Mouse (Mus musculus): ENCODE data around the gene Klf7. TPM values are rescaled to one million over a fixed set of nuclear protein-coding genes. Genes with fewer than 3 reads are reported as not detected.

The Klf7 gene
- polyA plus RNA-seq, 1 experiment, result 6.9 TPM

DNA sequence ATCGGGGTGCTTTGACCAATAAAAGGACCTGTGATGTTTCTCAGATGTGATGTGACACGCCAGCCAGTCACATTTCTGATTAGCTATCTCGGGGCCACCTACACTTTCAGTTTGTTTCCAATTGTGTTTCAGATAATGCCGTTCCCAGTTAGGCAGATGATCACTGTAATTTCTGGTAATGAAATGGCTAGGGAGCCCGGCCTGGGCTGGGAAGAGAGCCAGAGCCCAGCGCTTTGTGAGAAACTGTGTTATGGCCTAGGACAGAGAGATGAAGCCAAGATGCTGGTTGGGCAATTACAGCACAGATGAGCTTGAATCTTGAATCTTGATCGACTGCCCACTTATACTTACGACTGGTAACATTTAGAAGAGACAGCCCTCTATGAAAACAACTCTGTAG is 122.6 kb downstream of the Klf7 start:
- DNase-seq, result no peak

DNA sequence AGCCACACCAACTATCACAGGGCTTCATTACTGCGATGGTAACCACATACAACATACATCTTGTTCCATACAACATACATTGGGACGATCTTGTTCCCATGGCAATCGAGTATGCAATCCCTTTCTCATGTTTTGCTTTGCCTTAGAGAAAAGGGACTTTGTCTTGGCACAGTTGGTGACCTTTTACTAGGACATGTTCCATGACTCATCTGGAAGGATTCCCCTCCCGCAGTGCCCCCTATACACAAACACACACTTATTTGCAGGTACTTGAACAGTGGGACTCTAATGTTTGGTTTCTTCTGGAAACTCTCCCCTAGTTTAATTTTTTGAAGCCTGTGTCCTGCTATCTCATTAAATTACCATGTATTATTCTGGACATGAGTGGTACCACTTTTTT is 123.2 kb downstream of the Klf7 start:
- 91% methylated on average over 4 of the region's 4 CpGs for WGBS

More for the DNA sequence above, 122.6 kb downstream of the Klf7 start:
- Histone ChIP-seq H3K4me3 (ENCODE audit: insufficient read depth, low read depth, low read length) (no peak overlapping the region), H3K27me3 (replicated peaks; ENCODE audit: control insufficient read depth, insufficient read depth, low read length) (no peaks in the 10 kb centered on the region), H3K27ac (ENCODE audit: insufficient read depth, low read depth, low read length) (no peak overlapping the region), H3K4me1 (ENCODE audit: control insufficient read depth, insufficient read depth, low read length) (no peaks in the 10 kb centered on the region), H3K36me3 (ENCODE audit: control insufficient read depth, insufficient read depth, low read length) (no peaks in the 10 kb centered on the region)
- TF ChIP-seq CTCF (conservative IDR thresholded peaks at IDR 0.05; ENCODE audit: insufficient read depth, insufficient read length, low read depth, low read length) (no peak), POLR2A (IDR thresholded peaks at IDR 0.05; ENCODE audit: low read depth, low read length) (no peak)
- 90% methylated on average over 8 of the region's 8 CpGs for WGBS

DNA sequence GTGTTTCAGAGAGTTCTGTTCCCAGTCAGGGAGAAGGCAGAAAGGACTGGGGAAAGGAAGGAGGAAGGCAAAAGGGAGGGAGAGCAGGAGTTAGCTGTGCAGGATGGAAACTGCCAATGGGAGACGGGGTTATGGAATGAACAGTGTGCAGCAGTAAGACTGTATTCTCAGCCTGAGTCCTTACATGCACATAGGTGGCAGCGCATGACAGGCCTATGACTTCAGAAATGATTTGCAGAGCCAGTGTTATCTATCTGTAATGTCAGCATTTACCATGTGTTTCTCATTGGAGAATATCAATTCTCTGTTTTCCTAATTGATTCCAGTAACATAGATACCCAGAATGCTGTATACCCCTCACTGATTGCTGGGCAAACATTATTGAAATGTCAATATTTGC is 123.9 kb downstream of the Klf7 start:
- no peak for TF ChIP-seq CTCF (conservative IDR thresholded peaks at IDR 0.05; ENCODE audit: insufficient read depth, insufficient read length, low read depth, low read length)
- no peak for TF ChIP-seq POLR2A (IDR thresholded peaks at IDR 0.05; ENCODE audit: low read depth, low read length)
- DNase-seq, result no peak
- 82% methylated on average over 2 of the region's 2 CpGs for WGBS
- H3K36me3 ChIP-seq (ENCODE audit: control insufficient read depth, insufficient read depth, low read length), result no peaks in the 10 kb centered on the region
- no peak overlapping the region for H3K4me3 ChIP-seq (ENCODE audit: insufficient read depth, low read depth, low read length)
- H3K4me1 ChIP-seq (ENCODE audit: control insufficient read depth, insufficient read depth, low read length), result no peaks in the 10 kb centered on the region
- H3K27ac ChIP-seq (ENCODE audit: insufficient read depth, low read depth, low read length), result no peak overlapping the region
- H3K27me3 ChIP-seq (replicated peaks; ENCODE audit: control insufficient read depth, insufficient read depth, low read length), result no peaks in the 10 kb centered on the region

More for the DNA sequence above, 123.2 kb downstream of the Klf7 start:
- no peak overlapping the region for H3K4me3 ChIP-seq (ENCODE audit: insufficient read depth, low read depth, low read length)
- no peaks in the 10 kb centered on the region for H3K27me3 ChIP-seq (replicated peaks; ENCODE audit: control insufficient read depth, insufficient read depth, low read length)
- DNase-seq, result no peak
- H3K4me1 ChIP-seq (ENCODE audit: control insufficient read depth, insufficient read depth, low read length), result no peaks in the 10 kb centered on the region
- H3K36me3 ChIP-seq (ENCODE audit: control insufficient read depth, insufficient read depth, low read length), result no peaks in the 10 kb centered on the region
- no peak overlapping the region for H3K27ac ChIP-seq (ENCODE audit: insufficient read depth, low read depth, low read length)
- TF ChIP-seq CTCF (conservative IDR thresholded peaks at IDR 0.05; ENCODE audit: insufficient read depth, insufficient read length, low read depth, low read length), result no peak
- TF ChIP-seq POLR2A (IDR thresholded peaks at IDR 0.05; ENCODE audit: low read depth, low read length), result no peak

- Histone ChIP-seq H3K27me3 (replicated peaks; ENCODE audit: control insufficient read depth, insufficient read depth, low read length) (no peaks in the 10 kb centered on the region), H3K27ac (ENCODE audit: insufficient read depth, low read depth, low read length) (no peak overlapping the region), H3K4me1 (ENCODE audit: control insufficient read depth, insufficient read depth, low read length) (no peaks in the 10 kb centered on the region), H3K36me3 (ENCODE audit: control insufficient read depth, insufficient read depth, low read length) (no peaks in the 10 kb centered on the region), H3K4me3 (ENCODE audit: insufficient read depth, low read depth, low read length) (no peak overlapping the region)
- TF ChIP-seq POLR2A (IDR thresholded peaks at IDR 0.05; ENCODE audit: low read depth, low read length) (no peak), CTCF (conservative IDR thresholded peaks at IDR 0.05; ENCODE audit: insufficient read depth, insufficient read length, low read depth, low read length) (no peak)
- WGBS, result 46% methylated on average over 4 of the region's 4 CpGs
- DNase-seq, result no peak
Measured at GRCm38 (mm10) chr1:63995828-63996227, 126.3 kb downstream of the Klf7 start.

DNA sequence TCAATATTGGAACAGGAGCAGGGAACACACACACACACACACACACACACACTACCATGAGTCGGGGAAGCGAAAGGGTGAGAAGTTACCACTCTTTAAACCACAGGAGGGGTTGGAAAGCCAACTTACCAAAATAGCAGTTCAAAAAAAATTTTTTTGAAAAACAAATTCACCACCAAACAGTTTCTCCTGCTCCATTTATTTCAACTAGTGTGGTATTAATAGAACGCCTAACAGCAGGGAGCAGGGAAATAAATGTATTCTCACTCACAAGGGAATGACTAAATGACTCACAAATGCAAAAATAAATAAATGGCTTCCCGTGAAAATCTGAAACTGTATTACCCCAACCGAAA is 127.0 kb downstream of the Klf7 start:
- no peaks in the 10 kb centered on the region for H3K4me1 ChIP-seq (ENCODE audit: control insufficient read depth, insufficient read depth, low read length)
- no peaks in the 10 kb centered on the region for H3K27me3 ChIP-seq (replicated peaks; ENCODE audit: control insufficient read depth, insufficient read depth, low read length)
- no peak for TF ChIP-seq CTCF (conservative IDR thresholded peaks at IDR 0.05; ENCODE audit: insufficient read depth, insufficient read length, low read depth, low read length)
- TF ChIP-seq POLR2A (IDR thresholded peaks at IDR 0.05; ENCODE audit: low read depth, low read length), result no peak
- H3K36me3 ChIP-seq (ENCODE audit: control insufficient read depth, insufficient read depth, low read length), result no peaks in the 10 kb centered on the region
- DNase-seq, result peak; percentile 23
- 55% methylated on average over 5 of the region's 5 CpGs for WGBS
- 0 out of 2 replicates have a peak overlapping the region, but pooled peaks have one; percentile 25 for H3K27ac ChIP-seq (ENCODE audit: insufficient read depth, low read depth, low read length)
- H3K4me3 ChIP-seq (ENCODE audit: insufficient read depth, low read depth, low read length), result no peak overlapping the region

DNA sequence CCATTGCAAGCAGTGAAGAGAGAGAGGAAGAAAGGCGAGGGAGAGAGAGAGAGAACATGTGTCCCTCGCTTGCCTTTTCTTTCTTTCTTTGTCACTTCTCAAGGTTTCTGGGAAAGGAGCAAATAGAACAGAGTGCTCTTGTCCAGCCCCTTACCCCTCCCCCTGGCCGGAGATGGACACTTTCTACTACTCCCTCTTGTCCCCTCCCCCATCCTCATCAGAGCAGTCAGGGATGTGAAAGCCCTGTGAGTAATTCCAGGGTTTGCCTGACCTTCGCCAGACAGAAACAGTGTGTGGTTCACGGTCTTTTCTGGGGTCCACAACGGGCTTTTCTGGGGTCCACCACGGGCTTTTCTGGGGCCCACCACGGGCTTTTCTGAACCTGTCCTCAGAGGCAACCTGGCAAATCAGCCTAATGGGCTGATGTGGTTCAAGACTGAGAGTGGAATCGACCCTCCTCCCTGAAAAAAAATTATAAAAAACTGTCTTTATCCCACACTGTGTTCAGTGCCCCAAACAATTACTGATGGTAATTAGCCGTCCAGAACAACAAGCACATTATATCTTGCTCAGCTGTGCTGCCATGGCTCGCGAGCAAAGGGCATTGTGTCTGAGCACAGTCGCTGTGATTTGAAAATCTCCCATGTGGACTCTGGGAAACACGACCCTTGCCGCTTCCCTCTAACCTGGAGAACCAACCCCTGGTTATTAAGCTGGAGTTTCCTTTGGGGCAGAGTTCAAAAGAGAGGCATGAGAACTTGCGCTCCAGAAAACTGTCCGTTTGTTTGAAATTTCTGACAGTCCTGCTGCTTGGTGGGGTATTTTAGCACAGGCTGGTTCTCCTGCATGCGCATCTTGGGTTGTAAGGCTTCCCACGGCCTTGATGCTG is 127.6 kb downstream of the Klf7 start:
- WGBS, result 25% methylated on average over 19 of the region's 19 CpGs
- Histone ChIP-seq H3K27ac (ENCODE audit: insufficient read depth, low read depth, low read length) (0 out of 2 replicates have a peak overlapping the region, but pooled peaks have one; percentile 25), H3K4me3 (ENCODE audit: insufficient read depth, low read depth, low read length) (no peak overlapping the region), H3K4me1 (ENCODE audit: control insufficient read depth, insufficient read depth, low read length) (no peaks in the 10 kb centered on the region), H3K36me3 (ENCODE audit: control insufficient read depth, insufficient read depth, low read length) (no peaks in the 10 kb centered on the region), H3K27me3 (replicated peaks; ENCODE audit: control insufficient read depth, insufficient read depth, low read length) (no peaks in the 10 kb centered on the region)
- peak; percentile 46 for DNase-seq
- TF ChIP-seq CTCF (conservative IDR thresholded peaks at IDR 0.05; ENCODE audit: insufficient read depth, insufficient read length, low read depth, low read length) (no peak), POLR2A (IDR thresholded peaks at IDR 0.05; ENCODE audit: low read depth, low read length) (no peak)

DNA sequence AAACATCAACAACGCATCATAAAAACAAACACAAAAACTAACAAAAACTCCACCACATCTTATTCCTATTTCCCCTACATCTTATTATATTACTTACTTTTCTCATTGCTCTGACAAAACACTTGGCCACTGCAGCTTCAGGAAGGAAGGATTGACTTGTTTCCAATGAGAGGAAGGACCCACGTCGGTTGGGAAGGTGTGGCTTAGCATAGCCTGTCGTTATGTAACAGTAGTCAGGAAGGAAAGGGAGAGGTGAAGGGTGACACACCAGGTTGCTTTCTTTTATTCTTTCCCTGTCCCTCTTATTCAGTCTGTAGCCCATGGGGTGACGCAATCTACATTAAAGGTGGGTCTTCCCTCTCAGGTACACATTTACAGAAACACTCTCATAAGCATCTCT is 129.6 kb downstream of the Klf7 start:
- peaks cover 1% of the 10 kb centered on the region; the same call in 1 of the 2 replicates for H3K27me3 ChIP-seq (replicated peaks; ENCODE audit: control insufficient read depth, insufficient read depth, low read length)
- H3K4me3 ChIP-seq (ENCODE audit: insufficient read depth, low read depth, low read length), result no peak overlapping the region
- H3K4me1 ChIP-seq (ENCODE audit: control insufficient read depth, insufficient read depth, low read length), result no peaks in the 10 kb centered on the region
- no peak for TF ChIP-seq POLR2A (IDR thresholded peaks at IDR 0.05; ENCODE audit: low read depth, low read length)
- H3K36me3 ChIP-seq (ENCODE audit: control insufficient read depth, insufficient read depth, low read length), result no peaks in the 10 kb centered on the region
- peak; percentile 19 for DNase-seq
- WGBS, result 57% methylated on average over 5 of the region's 5 CpGs
- H3K27ac ChIP-seq (ENCODE audit: insufficient read depth, low read depth, low read length), result no peak overlapping the region

Data from kidney, adult 2 months (tissue).